Mouse (Mus musculus): Measurements from ENCODE around the gene Cdc45.

DNA sequence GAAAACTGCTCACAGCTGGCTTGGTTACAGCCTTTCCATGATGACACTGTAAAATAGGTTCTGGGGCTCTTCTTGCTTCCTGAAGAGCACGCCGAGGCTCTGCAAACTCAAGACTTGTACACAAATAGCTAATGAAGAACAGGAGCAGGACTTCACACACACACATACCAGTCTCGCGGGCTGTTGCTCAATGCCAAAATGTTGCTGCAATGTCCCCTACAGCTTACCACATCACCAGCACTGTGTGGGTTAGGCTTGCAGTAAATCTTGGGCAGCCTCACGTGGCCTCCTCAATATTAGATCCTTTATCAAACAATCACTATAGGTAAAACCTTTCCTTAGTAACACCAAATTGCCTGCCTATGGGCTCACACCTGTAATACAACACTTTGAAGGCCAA, 2.8 kb downstream of the Cdc45 start:
- TF ChIP-seq POLR2A (IDR thresholded peaks at IDR 0.05; ENCODE audit: insufficient read depth, low read depth, low read length), result no peak
- TF ChIP-seq CTCF (IDR thresholded peaks at IDR 0.05; ENCODE audit: insufficient read depth, low read depth, low read length), result no peak
